Mouse (Mus musculus) hindbrain, embryonic 16.5 days (tissue): Measurements from ENCODE around the gene Rtkn2. TPM values are rescaled to one million over a fixed set of nuclear protein-coding genes. Genes with fewer than 3 reads are reported as not detected.

ENCODE experiments used
- ATAC-seq: fragments of 200-750 bp; cut with Nextera tagmentation; 2 replicates; pipeline ENCODE4 v1.8.0; 2017; ENCODE audit warnings: moderate TSS enrichment, moderate library complexity
- H3K27ac ChIP-seq: fragments of 300-500 bp; sonication (generic); 2 replicates; pipeline ENCODE4 v1.5.1; 2014; ENCODE audit warnings: low read depth, mild to moderate bottlenecking, control low read depth, low read length, moderate library complexity
- H3K27me3 ChIP-seq: fragments of 300-500 bp; sonication (generic); replicated peaks from 2 replicates; pipeline ENCODE4 v1.6.1; 2014; ENCODE audit warnings: low read length; ENCODE audit not compliant: control insufficient read depth, insufficient read depth
- H3K36me3 ChIP-seq: fragments of 300-500 bp; sonication (generic); 2 replicates; pipeline ENCODE4 v1.6.1; 2014; ENCODE audit warnings: mild to moderate bottlenecking, low read length, moderate library complexity, mixed read lengths; ENCODE audit not compliant: control insufficient read depth, insufficient read depth
- H3K4me1 ChIP-seq: fragments of 300-500 bp; sonication (generic); 2 replicates; pipeline ENCODE4 v1.6.1; 2014; ENCODE audit warnings: low read depth, low read length; ENCODE audit not compliant: control insufficient read depth, insufficient read depth
- H3K4me2 ChIP-seq: fragments of 300-500 bp; sonication (generic); 2 replicates; pipeline ENCODE4 v1.6.1; 2014; ENCODE audit warnings: mild to moderate bottlenecking, low read length, control low read depth, moderate library complexity
- H3K4me3 ChIP-seq: fragments of 300-500 bp; sonication (generic); 2 replicates; pipeline ENCODE4 v1.5.1; 2014; ENCODE audit warnings: mild to moderate bottlenecking, low read length, control low read depth, moderate library complexity
- H3K9ac ChIP-seq: fragments of 300-500 bp; sonication (generic); 2 replicates; pipeline ENCODE4 v1.6.1; 2014; ENCODE audit warnings: low read depth, mild to moderate bottlenecking, control low read depth, low read length, moderate library complexity
- H3K9me3 ChIP-seq: fragments of 300-500 bp; sonication (generic); 2 replicates; pipeline ENCODE4 v1.6.1; 2014; ENCODE audit warnings: mild to moderate bottlenecking, low read length, moderate library complexity; ENCODE audit not compliant: control insufficient read depth
- WGBS: fragments of 180-500 bp; shearing (Covaris S2); extraction: QIAGEN DNeasy Blood & Tissue Kit; methylation state at CpG from one replicate; pipeline ENCODE4 v1.1.7; 2014; 5-methylcytosine and 5-hydroxymethylcytosine counted together
- polyA plus RNA-seq: library from polyadenylated mRNA; unstranded; fragments of >200 nt; fragmentation: Nextera tagmentation; extraction: Ambion mirVana; gene quantifications from 2 replicates; pipeline ENCODE4 v1.2.1, GENCODE M21; 2015

Rtkn2 gene
- polyA plus RNA-seq, 1 experiment from 2014 or later = 4.4 TPM

DNA sequence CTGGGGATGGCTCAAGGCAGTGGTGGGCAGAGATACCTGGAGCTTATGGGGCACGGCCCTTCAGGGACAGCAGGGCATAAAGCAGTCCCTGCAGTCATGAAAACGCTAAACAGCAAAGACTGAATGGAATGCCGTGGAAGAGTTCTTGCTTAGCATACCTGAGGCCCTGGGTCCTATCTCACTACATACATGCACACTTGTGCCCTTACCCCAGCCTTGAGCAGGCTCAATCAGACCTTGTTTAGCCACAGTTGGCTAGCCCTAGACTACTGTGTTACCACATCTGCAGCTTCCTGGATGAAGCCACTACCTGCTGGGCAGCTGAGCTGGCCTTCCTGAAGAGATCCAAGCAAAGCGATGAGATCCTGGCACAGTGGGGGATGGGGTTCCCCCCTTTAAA lies 93.3 kb downstream of the Rtkn2 start:
- no peaks in the 10 kb centered on the region for H3K27me3 ChIP-seq
- no peak overlapping the region for H3K4me3 ChIP-seq
- no peak overlapping the region for H3K9ac ChIP-seq
- no peaks in the 10 kb centered on the region for H3K4me1 ChIP-seq
- 87% methylated on average over 4 of the region's 4 CpGs for WGBS
- no peaks in the 10 kb centered on the region for H3K36me3 ChIP-seq
- H3K9me3 ChIP-seq = no peaks in the 10 kb centered on the region
- no peak for ATAC-seq
- H3K27ac ChIP-seq = no peak overlapping the region
- H3K4me2 ChIP-seq = no peak overlapping the region

- H3K36me3 ChIP-seq = no peaks in the 10 kb centered on the region
- H3K9me3 ChIP-seq = no peaks in the 10 kb centered on the region
- no peaks in the 10 kb centered on the region for H3K4me1 ChIP-seq
- H3K9ac ChIP-seq = no peak overlapping the region
- ATAC-seq = no peak
- H3K4me3 ChIP-seq = no peak overlapping the region
- H3K27me3 ChIP-seq = no peaks in the 10 kb centered on the region
- no peak overlapping the region for H3K27ac ChIP-seq
- 91% methylated on average over 12 of the region's 12 CpGs for WGBS
- H3K4me2 ChIP-seq = no peak overlapping the region
Observed at GRCm38 (mm10) chr10:68074291-68074690, 94.9 kb downstream of the Rtkn2 start.

DNA sequence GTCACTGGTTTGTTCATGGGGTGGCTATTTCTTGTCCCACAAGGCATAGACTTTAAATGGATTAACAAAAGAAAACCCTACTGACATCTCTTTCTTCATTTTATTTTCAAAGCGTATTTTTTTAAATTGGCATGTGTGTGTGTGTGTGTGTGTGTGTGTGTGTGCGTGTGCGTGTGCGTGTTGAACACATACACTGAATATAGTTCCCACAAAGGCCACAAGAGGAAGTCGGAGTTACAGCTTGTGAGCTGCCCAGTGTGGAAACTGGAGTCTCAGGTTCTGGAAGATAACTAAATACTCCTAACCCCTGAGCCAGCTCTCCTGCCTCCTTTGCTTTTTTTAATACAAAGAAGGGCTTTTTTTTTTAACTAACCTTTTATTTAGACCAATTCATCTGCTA lies 95.8 kb downstream of the Rtkn2 start:
- H3K4me3 ChIP-seq = no peak overlapping the region
- no peak overlapping the region for H3K27ac ChIP-seq
- H3K9ac ChIP-seq = no peak overlapping the region
- H3K4me2 ChIP-seq = no peak overlapping the region
- H3K4me1 ChIP-seq = no peaks in the 10 kb centered on the region
- no peaks in the 10 kb centered on the region for H3K27me3 ChIP-seq
- H3K36me3 ChIP-seq = no peaks in the 10 kb centered on the region
- 93% methylated on average over 5 of the region's 5 CpGs for WGBS
- ATAC-seq = no peak
- H3K9me3 ChIP-seq = no peaks in the 10 kb centered on the region

DNA sequence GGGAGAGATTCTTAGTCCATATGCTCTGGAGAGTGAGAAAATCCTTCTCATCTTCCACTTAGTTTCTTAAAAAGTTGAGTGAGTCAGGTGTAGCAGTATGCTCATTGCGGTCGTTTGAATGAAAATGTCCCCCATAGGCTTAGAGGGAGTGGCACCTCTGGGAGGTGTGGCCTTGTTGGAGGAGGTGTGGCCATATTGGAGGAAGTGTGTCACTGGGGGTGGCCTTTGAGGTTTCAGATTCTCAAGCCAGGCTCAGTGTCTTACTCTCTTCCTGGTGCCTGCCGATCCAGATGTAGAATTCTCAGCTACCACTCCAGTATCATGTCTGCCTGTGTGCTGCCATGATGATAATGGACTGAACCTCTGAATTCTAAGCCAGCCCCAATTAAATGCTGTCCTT lies 99.3 kb downstream of the Rtkn2 start:
- no peaks in the 10 kb centered on the region for H3K9me3 ChIP-seq
- H3K9ac ChIP-seq = no peak overlapping the region
- H3K36me3 ChIP-seq = no peaks in the 10 kb centered on the region
- no peak overlapping the region for H3K4me3 ChIP-seq
- no peaks in the 10 kb centered on the region for H3K4me1 ChIP-seq
- H3K27ac ChIP-seq = no peak overlapping the region
- 93% methylated on average over 3 of the region's 3 CpGs for WGBS
- no peak overlapping the region for H3K4me2 ChIP-seq
- ATAC-seq = no peak
- H3K27me3 ChIP-seq = no peaks in the 10 kb centered on the region

GRCm38 (mm10) chr10:68079910-68080670 lies 100.7 kb downstream of the Rtkn2 start:
- no peaks in the 10 kb centered on the region for H3K27me3 ChIP-seq
- H3K36me3 ChIP-seq = no peaks in the 10 kb centered on the region
- no peaks in the 10 kb centered on the region for H3K4me1 ChIP-seq
- no peak overlapping the region for H3K9ac ChIP-seq
- H3K4me2 ChIP-seq = no peak overlapping the region
- WGBS = 88% methylated on average over 10 of the region's 10 CpGs
- H3K4me3 ChIP-seq = no peak overlapping the region
- ATAC-seq = no peak
- H3K27ac ChIP-seq = no peak overlapping the region
- no peaks in the 10 kb centered on the region for H3K9me3 ChIP-seq

DNA sequence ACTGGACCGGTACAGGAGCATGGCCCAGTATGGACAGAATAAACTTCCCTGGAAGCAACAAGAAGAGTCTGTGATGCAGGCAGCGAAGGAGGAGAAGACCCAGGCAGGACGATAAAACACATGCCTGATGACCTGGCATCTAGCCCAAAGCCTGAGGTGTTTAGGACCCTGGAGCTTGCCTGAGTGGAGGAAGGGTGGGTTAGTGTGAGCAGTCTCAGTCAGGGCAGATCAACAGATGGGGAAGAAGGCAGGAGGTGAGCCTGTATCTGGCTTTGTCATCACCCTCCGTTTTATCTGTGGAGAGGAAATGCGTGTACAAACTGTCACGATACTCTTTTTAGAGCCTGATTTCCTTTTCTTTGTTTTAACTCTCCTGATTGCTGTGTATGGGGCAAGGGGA lies 102.3 kb downstream of the Rtkn2 start:
- Histone ChIP-seq H3K4me3 (no peak overlapping the region), H3K9me3 (no peaks in the 10 kb centered on the region), H3K4me1 (no peaks in the 10 kb centered on the region), H3K27me3 (no peaks in the 10 kb centered on the region), H3K27ac (no peak overlapping the region), H3K4me2 (no peak overlapping the region), H3K9ac (no peak overlapping the region), H3K36me3 (no peaks in the 10 kb centered on the region)
- ATAC-seq = no peak; the same call in 1 of the 2 replicates
- WGBS = 62% methylated on average over 6 of the region's 6 CpGs

- Histone ChIP-seq H3K36me3 (no peaks in the 10 kb centered on the region), H3K9ac (no peak overlapping the region), H3K4me1 (no peaks in the 10 kb centered on the region), H3K27ac (no peak overlapping the region), H3K27me3 (no peaks in the 10 kb centered on the region), H3K9me3 (no peaks in the 10 kb centered on the region), H3K4me3 (no peak overlapping the region), H3K4me2 (no peak overlapping the region)
- 77% methylated on average over 4 of the region's 4 CpGs for WGBS
- no peak for ATAC-seq
Observed at GRCm38 (mm10) chr10:68085574-68085973, 106.2 kb downstream of the Rtkn2 start.

DNA sequence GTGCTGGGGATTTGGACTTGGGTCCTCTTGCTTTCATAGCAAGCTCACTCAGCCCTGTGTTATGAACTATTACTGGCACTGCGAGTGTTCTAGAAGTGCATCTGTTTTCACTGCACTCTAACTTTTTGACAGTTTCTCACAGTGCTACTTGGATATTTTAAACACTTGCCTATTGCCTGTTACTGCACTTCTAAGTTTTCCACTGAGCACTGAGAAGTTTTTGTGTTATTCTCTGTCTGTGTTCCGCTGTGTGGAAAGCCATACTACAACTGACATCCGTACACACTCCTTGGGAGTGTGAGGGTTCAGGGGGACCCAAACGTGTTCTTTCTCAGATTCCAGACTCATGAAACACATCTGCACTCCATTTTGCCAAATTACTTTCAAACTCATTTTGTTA lies 107.6 kb downstream of the Rtkn2 start:
- Histone ChIP-seq H3K9ac (no peak overlapping the region), H3K27me3 (no peaks in the 10 kb centered on the region), H3K4me3 (no peak overlapping the region), H3K4me2 (no peak overlapping the region), H3K9me3 (no peaks in the 10 kb centered on the region), H3K4me1 (no peaks in the 10 kb centered on the region), H3K36me3 (no peaks in the 10 kb centered on the region), H3K27ac (no peak overlapping the region)
- no peak for ATAC-seq
- 87% methylated on average over 4 of the region's 4 CpGs for WGBS

GRCm38 (mm10) chr10:68087722-68088121 lies 108.4 kb downstream of the Rtkn2 start:
- no peak overlapping the region for H3K9ac ChIP-seq
- no peak for ATAC-seq
- no peaks in the 10 kb centered on the region for H3K4me1 ChIP-seq
- no peaks in the 10 kb centered on the region for H3K27me3 ChIP-seq
- no peak overlapping the region for H3K4me3 ChIP-seq
- H3K27ac ChIP-seq = no peak overlapping the region
- no peaks in the 10 kb centered on the region for H3K36me3 ChIP-seq
- 87% methylated on average over 3 of the region's 3 CpGs for WGBS
- no peaks in the 10 kb centered on the region for H3K9me3 ChIP-seq
- H3K4me2 ChIP-seq = no peak overlapping the region
